Mouse (Mus musculus): ENCODE measurements at regions not wholly inside any gene's neighbourhood (a gene's known extent, or its start where the extent isn't known, plus 50 kb on each side); places are given as distances from the start of the nearest gene placed in this dataset.
A peak's percentile ranks its signal among the peaks of the same experiment; 100 is the strongest.
"Not testable (repeated sequence)": the region's sequence is repeated elsewhere in the genome, so short reads cannot be mapped to it uniquely, and the experiment has no call there.

DNA sequence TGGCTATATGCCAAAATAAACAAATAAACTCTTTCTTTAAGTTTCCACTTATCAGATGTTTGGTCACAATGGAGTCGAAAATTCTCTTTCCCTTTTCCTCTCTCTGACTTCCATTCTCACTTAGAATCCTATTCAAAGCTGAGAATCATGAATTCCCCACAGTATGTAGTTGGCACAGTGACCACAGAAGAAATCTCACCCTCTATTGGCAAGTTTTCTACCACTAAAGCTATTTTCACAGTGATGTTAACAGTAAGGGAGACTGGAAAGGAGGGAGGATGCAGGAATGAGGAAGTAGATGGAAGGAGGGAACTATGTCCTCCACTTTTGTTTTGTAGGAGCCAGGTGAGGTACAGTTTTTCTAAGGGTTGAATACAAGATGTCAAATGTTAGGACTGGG lies 431.2 kb upstream of the Tbl1xr1 start:
- Histone ChIP-seq H3K4me2 (no peak overlapping the region), H3K4me1 (replicated peaks) (no peaks in the 10 kb centered on the region), H3K36me3 (no peaks in the 10 kb centered on the region), H3K9me3 (no peaks in the 10 kb centered on the region), H3K27me3 (no peaks in the 10 kb centered on the region), H3K27ac (no peak overlapping the region), H3K4me3 (no peak overlapping the region), H3K9ac (no peak overlapping the region)
- ATAC-seq (ENCODE audit: low FRiP score), result no peak
- 69% methylated on average over 1 of the region's 1 CpGs for WGBS

DNA sequence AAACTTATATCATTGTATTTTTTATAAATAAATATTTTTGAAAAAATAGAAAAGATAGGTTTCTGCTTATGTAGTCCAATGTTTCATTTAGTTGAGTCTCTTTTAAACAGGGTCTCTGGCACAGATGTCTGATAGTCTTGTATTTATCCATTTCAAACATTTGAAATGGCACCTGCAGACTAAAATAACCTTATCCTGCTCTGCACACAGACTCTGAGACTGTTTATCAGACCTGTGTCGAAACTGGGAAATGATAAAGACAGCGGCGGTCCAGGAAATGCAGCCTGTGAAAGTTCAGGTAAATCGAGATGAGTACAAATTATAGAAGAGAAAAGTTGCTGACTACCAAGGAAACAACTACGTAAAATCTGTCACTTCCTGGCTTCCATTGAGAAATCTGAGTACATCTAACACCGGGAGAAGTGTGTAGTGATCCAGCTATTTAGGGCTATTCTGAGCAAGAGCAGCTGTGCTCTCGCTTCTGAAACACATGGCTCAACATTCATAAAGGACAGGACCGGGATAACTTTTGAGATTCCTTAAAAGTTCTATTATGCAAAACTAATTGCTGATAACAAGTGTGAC lies 426.5 kb upstream of the Tbl1xr1 start:
- Histone ChIP-seq H3K4me2 (no peak overlapping the region), H3K9ac (no peak overlapping the region), H3K27me3 (no peaks in the 10 kb centered on the region), H3K36me3 (no peaks in the 10 kb centered on the region), H3K4me1 (replicated peaks) (no peaks in the 10 kb centered on the region), H3K9me3 (no peaks in the 10 kb centered on the region), H3K27ac (no peak overlapping the region), H3K4me3 (no peak overlapping the region)
- 76% methylated on average over 8 of the region's 8 CpGs for WGBS
- ATAC-seq (ENCODE audit: low FRiP score), result no peak

DNA sequence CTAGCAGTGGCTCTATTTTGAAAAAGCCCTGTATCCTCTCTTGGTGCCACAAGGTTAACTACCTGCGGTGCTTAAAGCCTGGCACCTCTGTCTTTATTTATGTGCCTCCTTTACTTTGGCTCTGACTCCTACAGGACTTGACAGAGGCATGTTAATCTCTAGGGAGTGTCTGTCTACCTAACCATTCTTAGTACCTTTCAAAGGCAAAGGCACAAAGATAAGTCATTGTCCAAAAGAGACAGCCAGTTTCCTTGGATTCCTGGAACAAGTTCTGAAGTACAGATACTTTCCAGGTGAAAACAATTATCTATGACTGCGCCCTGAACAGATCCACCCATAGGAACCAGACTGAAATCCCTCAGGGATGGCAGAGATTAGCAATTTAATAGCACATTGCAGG lies 421.2 kb upstream of the Tbl1xr1 start:
- ATAC-seq (ENCODE audit: low FRiP score), result no peak
- no peak overlapping the region for H3K4me2 ChIP-seq
- 88% methylated on average over 2 of the region's 2 CpGs for WGBS

DNA sequence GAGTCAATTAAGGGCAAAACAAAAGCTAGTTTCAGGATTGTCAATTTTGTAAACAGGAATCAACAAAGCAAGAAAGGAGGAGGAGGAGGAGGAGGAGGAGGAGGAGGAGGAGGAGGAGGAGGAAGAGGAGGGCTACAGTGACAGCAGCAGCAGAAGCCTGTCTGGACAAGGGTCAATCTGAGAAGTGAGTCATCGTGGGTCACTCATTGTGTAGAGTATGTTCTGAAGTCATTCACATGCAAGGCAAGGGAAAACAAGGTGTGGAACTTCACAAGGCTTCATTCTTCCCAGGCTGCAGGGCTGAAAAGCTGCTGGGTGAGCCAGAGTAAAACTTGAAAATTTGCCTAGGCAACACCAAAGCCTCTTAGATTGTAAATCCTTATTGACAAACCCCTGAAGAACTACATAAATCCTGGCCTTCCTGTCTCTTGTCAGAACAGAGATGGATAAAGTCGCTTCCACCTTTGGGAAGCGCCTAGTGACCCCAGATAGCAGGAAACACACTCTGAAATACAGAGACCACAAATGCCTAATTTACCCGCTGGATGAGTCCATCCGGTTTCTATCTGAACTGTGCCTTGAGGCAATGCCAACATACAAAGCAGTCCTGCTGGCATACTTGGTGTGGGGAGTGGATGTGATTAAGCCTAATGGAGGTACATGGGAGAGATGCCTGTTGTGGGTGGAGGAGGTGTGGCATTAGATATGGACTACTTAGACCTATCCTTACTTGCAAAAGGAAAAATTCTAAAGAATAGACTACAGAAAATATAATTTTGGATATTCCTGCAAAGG lies 408.9 kb upstream of the Tbl1xr1 start:
- WGBS, result 61% methylated on average over 5 of the region's 5 CpGs
- Histone ChIP-seq H3K9me3 (no peaks in the 10 kb centered on the region), H3K4me1 (replicated peaks) (no peaks in the 10 kb centered on the region), H3K4me3 (no peak overlapping the region), H3K4me2 (no peak overlapping the region), H3K27me3 (no peaks in the 10 kb centered on the region), H3K36me3 (no peaks in the 10 kb centered on the region), H3K27ac (no peak overlapping the region), H3K9ac (no peak overlapping the region)
- no peak for ATAC-seq (ENCODE audit: low FRiP score)

More for the DNA sequence above, 421.2 kb upstream of the Tbl1xr1 start:
- Histone ChIP-seq H3K36me3 (no peaks in the 10 kb centered on the region), H3K4me3 (no peak overlapping the region), H3K27ac (no peak overlapping the region), H3K9me3 (0 out of 2 replicates have a peak, but pooled peaks cover 6% of the 10 kb centered on the region), H3K27me3 (no peaks in the 10 kb centered on the region), H3K4me1 (replicated peaks) (no peaks in the 10 kb centered on the region), H3K9ac (no peak overlapping the region)

DNA sequence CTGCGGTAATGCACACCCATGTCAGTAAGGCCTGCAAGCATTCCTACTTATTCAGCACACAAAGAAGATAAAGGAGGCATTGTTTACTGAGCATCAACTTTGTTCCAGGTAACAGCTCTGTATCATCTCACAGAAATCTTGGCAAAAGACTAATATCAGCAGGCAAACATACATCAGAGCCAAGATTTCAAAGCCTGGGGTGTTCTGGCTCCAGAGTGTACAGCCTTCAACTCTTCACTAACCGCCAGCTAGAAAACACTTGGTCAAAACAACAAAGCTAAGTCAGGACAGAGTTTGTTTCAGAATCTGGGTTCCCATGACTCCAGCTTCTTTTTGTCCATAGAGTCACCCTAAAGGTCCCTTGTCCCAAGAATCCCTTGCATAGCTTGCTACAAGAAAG lies 404.6 kb upstream of the Tbl1xr1 start:
- WGBS, result 74% methylated on average over 2 of the region's 2 CpGs

DNA sequence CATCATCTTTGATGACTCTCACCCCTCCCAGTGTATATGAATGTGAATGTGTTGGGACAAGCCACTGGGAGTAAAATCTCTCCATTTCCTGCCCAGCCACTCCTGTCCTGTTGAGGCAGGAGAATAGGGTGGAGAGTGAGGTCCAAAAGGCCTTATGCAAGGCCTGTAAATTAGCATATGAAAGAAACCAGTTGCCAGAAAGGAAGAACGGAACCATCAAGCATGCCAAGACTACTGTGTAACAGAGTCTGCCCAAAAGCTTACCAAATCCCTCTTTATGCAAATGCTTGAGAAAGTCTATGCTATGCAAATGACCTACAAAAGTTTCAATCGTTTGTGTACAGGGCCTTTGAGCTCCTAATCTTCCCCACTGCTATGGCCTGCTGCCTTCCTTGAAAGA lies 404.0 kb upstream of the Tbl1xr1 start:
- H3K27me3 ChIP-seq, result no peaks in the 10 kb centered on the region
- H3K4me2 ChIP-seq, result no peak overlapping the region
- no peak overlapping the region for H3K27ac ChIP-seq
- ATAC-seq (ENCODE audit: low FRiP score), result peak; percentile 74
- H3K9ac ChIP-seq, result no peak overlapping the region
- H3K36me3 ChIP-seq, result no peaks in the 10 kb centered on the region
- WGBS, result 30% methylated on average over 2 of the region's 2 CpGs
- H3K9me3 ChIP-seq, result no peaks in the 10 kb centered on the region
- no peak overlapping the region for H3K4me3 ChIP-seq
- H3K4me1 ChIP-seq (replicated peaks), result no peaks in the 10 kb centered on the region

More for the DNA sequence above, 404.6 kb upstream of the Tbl1xr1 start:
- Histone ChIP-seq H3K36me3 (no peaks in the 10 kb centered on the region), H3K27me3 (no peaks in the 10 kb centered on the region), H3K4me3 (no peak overlapping the region), H3K9me3 (no peaks in the 10 kb centered on the region), H3K4me1 (replicated peaks) (no peaks in the 10 kb centered on the region), H3K9ac (no peak overlapping the region), H3K4me2 (no peak overlapping the region), H3K27ac (no peak overlapping the region)
- no peak for ATAC-seq (ENCODE audit: low FRiP score)

DNA sequence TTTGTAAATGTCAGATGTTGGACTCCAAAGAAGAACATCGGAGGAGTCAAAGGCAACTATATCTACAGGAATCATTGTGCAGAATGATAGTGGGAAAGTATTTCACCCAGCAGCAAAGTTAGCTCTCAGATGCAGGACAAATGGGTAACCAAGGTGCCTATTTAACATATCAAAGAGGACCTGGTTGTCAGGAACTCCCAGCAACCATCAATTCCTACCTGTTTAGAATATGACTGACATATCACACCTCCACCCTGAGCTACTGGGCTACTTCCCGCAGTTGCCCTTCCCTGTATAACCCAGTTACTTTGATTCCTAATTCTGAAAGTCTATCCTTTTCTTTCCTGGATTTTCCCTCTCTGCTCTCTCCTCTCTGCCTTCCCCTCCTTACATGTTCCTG lies 403.0 kb upstream of the Tbl1xr1 start:
- H3K9ac ChIP-seq, result no peak overlapping the region
- no peak overlapping the region for H3K4me3 ChIP-seq
- no peaks in the 10 kb centered on the region for H3K4me1 ChIP-seq (replicated peaks)
- H3K4me2 ChIP-seq, result no peak overlapping the region
- 98% methylated on average over 2 of the region's 2 CpGs for WGBS
- H3K36me3 ChIP-seq, result no peaks in the 10 kb centered on the region
- no peak overlapping the region for H3K27ac ChIP-seq
- no peaks in the 10 kb centered on the region for H3K27me3 ChIP-seq
- H3K9me3 ChIP-seq, result no peaks in the 10 kb centered on the region
- ATAC-seq (ENCODE audit: low FRiP score), result no peak

DNA sequence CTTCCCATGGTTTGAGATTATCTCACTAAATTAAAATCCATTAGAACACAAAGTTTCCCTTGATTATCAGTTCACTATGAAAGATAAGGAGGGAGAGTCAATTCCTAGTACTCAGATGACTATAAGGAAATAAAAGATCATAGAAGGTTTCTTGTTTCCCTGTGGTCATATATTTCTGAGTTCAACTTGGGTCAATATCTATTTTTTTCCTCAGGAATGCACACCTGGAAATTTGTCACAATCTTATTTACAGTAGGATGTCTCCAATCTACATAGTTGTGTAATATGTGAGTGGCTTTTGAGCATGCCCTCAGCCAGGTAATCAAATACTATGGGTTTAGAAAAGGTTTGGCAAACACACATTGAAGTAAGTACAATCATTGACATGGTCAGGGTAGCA lies 398.2 kb upstream of the Tbl1xr1 start:
- no peak for ATAC-seq (ENCODE audit: low FRiP score)
- H3K9me3 ChIP-seq, result no peaks in the 10 kb centered on the region
- H3K36me3 ChIP-seq, result no peaks in the 10 kb centered on the region
- no peaks in the 10 kb centered on the region for H3K27me3 ChIP-seq
- H3K4me1 ChIP-seq (replicated peaks), result no peaks in the 10 kb centered on the region
- no peak overlapping the region for H3K27ac ChIP-seq
- H3K4me2 ChIP-seq, result no peak overlapping the region
- no peak overlapping the region for H3K4me3 ChIP-seq
- no peak overlapping the region for H3K9ac ChIP-seq

DNA sequence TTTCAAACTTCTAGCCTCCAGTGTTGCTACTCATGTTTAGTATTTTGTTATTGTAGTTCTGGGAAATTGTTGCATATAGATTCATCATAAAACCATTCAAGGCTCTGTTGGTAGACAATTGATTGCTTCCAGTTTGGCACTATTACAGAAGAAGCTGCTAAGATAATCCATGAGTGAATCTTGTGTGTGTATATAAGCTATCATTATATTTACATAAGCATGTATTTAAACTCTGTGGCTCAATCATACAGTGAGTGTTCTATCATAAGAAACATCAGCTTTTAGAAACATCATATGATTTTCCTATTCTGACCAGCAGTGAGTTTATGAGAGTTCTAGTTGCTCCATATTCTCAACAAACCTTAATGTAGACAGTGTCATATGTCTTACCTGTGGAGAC lies 397.7 kb upstream of the Tbl1xr1 start:
- H3K9me3 ChIP-seq, result no peaks in the 10 kb centered on the region
- H3K36me3 ChIP-seq, result no peaks in the 10 kb centered on the region
- no peak overlapping the region for H3K4me2 ChIP-seq
- no peak overlapping the region for H3K9ac ChIP-seq
- no peak overlapping the region for H3K27ac ChIP-seq
- H3K27me3 ChIP-seq, result no peaks in the 10 kb centered on the region
- no peaks in the 10 kb centered on the region for H3K4me1 ChIP-seq (replicated peaks)
- ATAC-seq (ENCODE audit: low FRiP score), result no peak
- H3K4me3 ChIP-seq, result no peak overlapping the region

DNA sequence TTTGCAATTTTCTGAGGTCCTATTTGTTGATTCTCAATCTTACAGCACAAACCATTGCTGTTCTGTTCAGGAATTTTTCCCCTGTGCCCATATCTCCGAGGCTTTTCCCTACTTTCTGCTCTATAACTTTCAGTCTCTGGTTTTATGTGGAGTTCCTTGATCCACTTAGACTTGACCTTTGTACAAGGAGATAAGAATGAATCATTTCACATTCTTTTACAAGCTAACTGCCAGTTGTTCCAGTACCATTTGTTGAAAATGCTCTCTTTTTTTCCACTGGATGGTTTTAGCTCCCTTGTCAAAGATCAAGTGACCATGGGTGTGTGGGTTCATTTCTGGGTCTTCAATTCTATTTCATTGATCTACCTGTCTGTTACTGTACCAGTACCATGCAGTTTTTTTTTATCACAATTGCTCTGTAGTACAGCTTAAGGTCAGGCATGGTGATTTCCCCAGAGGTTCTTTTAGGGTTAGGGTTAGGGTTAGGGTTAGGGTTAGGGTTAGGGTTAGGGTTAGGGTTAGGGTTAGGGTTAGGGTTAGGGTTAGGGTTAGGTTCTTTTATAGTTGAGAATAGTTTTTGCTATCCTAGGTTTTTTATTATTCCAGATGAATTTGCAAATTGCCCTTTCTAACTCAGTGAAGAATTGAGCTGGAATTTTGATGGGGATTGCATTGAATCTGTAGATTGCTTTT lies 378.3 kb upstream of the Tbl1xr1 start:
- H3K4me1 ChIP-seq (replicated peaks); H3K27me3 ChIP-seq; H3K36me3 ChIP-seq; H3K4me3 ChIP-seq; H3K9ac ChIP-seq; ATAC-seq (ENCODE audit: low FRiP score); H3K4me2 ChIP-seq; H3K9me3 ChIP-seq; H3K27ac ChIP-seq: not testable (repeated sequence)
- 85% methylated on average over 1 of the region's 1 CpGs for WGBS

DNA sequence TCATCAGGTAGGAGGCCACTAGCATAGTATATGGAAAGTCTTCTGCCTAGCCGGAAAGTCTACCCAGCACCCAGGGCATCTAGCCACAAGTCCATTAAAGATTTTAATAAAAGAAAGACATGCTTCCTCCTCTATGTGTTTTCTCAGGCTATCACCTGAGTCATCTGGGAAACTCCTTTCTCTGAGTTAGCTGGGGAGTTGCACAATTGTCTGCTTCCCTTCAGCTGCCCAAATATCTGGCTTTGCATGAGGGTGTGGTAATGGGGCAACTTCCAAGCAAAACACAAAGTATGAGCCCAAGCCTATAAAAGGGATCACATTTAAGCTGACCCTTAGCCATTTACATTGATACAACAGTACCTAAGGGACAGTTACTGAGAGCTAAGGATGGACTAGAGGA lies 376.9 kb upstream of the Tbl1xr1 start:
- no peaks in the 10 kb centered on the region for H3K27me3 ChIP-seq
- no peak overlapping the region for H3K4me3 ChIP-seq
- H3K4me1 ChIP-seq (replicated peaks), result no peaks in the 10 kb centered on the region
- no peak overlapping the region for H3K27ac ChIP-seq
- 91% methylated on average over 1 of the region's 1 CpGs for WGBS
- no peak for ATAC-seq (ENCODE audit: low FRiP score)
- H3K4me2 ChIP-seq, result no peak overlapping the region
- no peaks in the 10 kb centered on the region for H3K9me3 ChIP-seq
- no peak overlapping the region for H3K9ac ChIP-seq
- H3K36me3 ChIP-seq, result no peaks in the 10 kb centered on the region

DNA sequence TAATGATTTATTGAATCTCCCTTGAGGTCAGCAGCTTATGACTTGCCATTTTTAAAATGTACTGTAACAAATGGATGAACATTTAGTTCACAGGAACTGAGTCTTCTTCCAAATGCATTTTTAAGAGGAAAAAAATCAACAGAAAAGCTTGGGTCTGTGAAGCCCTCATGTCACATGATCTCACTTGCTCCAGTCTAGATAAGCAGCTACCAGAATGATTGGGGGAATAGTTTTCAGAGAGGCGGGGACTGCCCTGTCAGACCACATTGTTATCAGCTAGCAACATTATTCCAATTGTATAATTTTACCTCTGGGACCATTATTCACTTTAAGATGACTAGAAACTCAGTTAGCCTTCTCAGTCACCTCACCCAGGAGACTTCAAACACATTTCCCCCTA lies 376.1 kb upstream of the Tbl1xr1 start:
- Histone ChIP-seq H3K27me3 (no peaks in the 10 kb centered on the region), H3K9me3 (no peaks in the 10 kb centered on the region), H3K4me2 (no peak overlapping the region), H3K27ac (no peak overlapping the region), H3K4me3 (no peak overlapping the region), H3K36me3 (no peaks in the 10 kb centered on the region), H3K9ac (no peak overlapping the region), H3K4me1 (replicated peaks) (no peaks in the 10 kb centered on the region)
- no peak for ATAC-seq (ENCODE audit: low FRiP score)
- WGBS, result 76% methylated on average over 1 of the region's 1 CpGs
